In the genomic region with DNA sequence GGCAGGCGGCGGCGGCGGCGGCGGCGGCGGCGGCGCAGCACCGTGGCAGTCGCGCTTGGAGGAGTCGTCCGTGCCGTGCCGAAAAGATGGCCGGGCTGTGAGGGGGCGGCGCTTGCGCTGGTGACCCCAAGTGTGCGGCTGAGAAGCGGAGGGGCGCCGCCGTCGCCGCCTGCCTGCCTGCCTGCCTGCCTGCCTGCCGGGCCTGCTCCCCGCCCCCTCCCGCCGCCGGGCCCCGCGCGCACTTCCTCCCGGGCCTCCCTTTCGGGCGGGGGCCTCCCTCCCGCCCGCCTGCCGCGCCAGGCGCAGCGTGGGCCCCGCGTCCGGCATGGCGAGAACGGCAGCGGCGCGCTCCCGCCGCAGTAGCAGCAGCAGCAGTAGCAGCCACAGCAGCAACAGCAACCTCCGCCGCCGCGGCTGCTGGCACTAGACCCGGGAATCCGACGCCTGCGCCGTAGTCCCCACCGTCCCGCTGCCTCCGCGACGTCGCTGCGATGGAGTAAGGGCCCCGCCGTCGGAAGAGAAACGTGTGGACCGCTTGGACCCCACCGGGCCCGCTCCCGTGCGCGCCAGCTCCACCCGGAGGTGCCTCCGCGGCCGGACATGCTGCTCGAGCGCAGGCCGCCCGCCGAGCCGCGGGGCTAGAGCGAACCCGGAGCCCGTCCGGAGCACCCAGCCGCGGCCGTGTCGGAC, we compare ENCODE assay signal across 7 mouse cellular contexts. TPM values are rescaled to one million over a fixed set of nuclear protein-coding genes. Genes with fewer than 3 reads are reported as not detected.
A peak's percentile ranks its signal among the peaks of the same experiment; 100 is the strongest.
DNase-seq lines count a peak whose midpoint lies in the region; ATAC-seq lines count a peak whose summit lies in the region.

No protein-coding gene starts in this region.

- H3K9me3 ChIP-seq in embryonic facial prominence, embryonic 10.5 days = no peaks in the 10 kb centered on the region
- no peaks in the 10 kb centered on the region for H3K9me3 ChIP-seq in limb, embryonic 13.5 days
- no peaks in the 10 kb centered on the region for H3K9me3 ChIP-seq in midbrain, embryonic 15.5 days

- peak; percentile 91 for DNase-seq in adrenal gland, postnatal 10 days
- peak; percentile 87 for DNase-seq in embryonic facial prominence, embryonic 10.5 days (ENCODE audit: low spot score)
- DNase-seq in heart, adult 11 months = peak; percentile 99
- DNase-seq in kidney, adult 18-20 months = peak; percentile 87
- DNase-seq in spleen, adult 18-20 months = peak; percentile 88 to 90

- H3K9ac ChIP-seq in limb, embryonic 13.5 days = peak overlapping the region; percentile 99
- H3K9ac ChIP-seq in midbrain, embryonic 15.5 days = peak overlapping the region; percentile 99

- peak overlapping the region; percentile 99 for H3K4me3 ChIP-seq in embryonic facial prominence, embryonic 10.5 days
- H3K4me3 ChIP-seq in limb, embryonic 13.5 days = peak overlapping the region; percentile 99
- H3K4me3 ChIP-seq in midbrain, embryonic 15.5 days = peak overlapping the region; percentile 58

- peaks cover 9% of the 10 kb centered on the region; the same call in 1 of the 2 replicates for H3K36me3 ChIP-seq in embryonic facial prominence, embryonic 10.5 days (replicated peaks)
- no peaks in the 10 kb centered on the region for H3K36me3 ChIP-seq in limb, embryonic 13.5 days
- H3K36me3 ChIP-seq in midbrain, embryonic 15.5 days (replicated peaks) = no peaks in the 10 kb centered on the region

- ATAC-seq in limb, embryonic 13.5 days (ENCODE audit: low FRiP score, low read depth) = peak; percentile 68
- peak; percentile 82 for ATAC-seq in midbrain, embryonic 15.5 days (replicated peaks)

- peak overlapping the region; percentile 99 for H3K27ac ChIP-seq in embryonic facial prominence, embryonic 10.5 days (replicated peaks)
- H3K27ac ChIP-seq in limb, embryonic 13.5 days = peak overlapping the region; percentile 100
- H3K27ac ChIP-seq in midbrain, embryonic 15.5 days = peak overlapping the region; percentile 100

- under 1% methylated on average over 100 of the region's 100 CpGs for WGBS in embryonic facial prominence, embryonic 10.5 days
- under 1% methylated on average over 67 of the region's 100 CpGs for WGBS in limb, embryonic 13.5 days
- WGBS in midbrain, embryonic 15.5 days = 0% methylated on average over 77 of the region's 100 CpGs

- H3K27me3 ChIP-seq in embryonic facial prominence, embryonic 10.5 days (replicated peaks; ENCODE audit: low read depth, poor library complexity, severe bottlenecking) = no peaks in the 10 kb centered on the region
- no peaks in the 10 kb centered on the region for H3K27me3 ChIP-seq in limb, embryonic 13.5 days
- H3K27me3 ChIP-seq in midbrain, embryonic 15.5 days (replicated peaks) = no peaks in the 10 kb centered on the region

- peak overlapping the region; percentile 94 for H3K4me2 ChIP-seq in limb, embryonic 13.5 days (replicated peaks)
- H3K4me2 ChIP-seq in midbrain, embryonic 15.5 days = peak overlapping the region; percentile 91

- H3K4me1 ChIP-seq in embryonic facial prominence, embryonic 10.5 days = peaks cover 43% of the 10 kb centered on the region
- peaks cover 31% of the 10 kb centered on the region for H3K4me1 ChIP-seq in limb, embryonic 13.5 days
- peaks cover 32% of the 10 kb centered on the region for H3K4me1 ChIP-seq in midbrain, embryonic 15.5 days

RNA-seq across cellular contexts. Expression of a gene that starts 0.6 kb away (rescaled TPM):
- 10 to 100 TPM; 44.4 to 47.7 TPM for total RNA-seq in adrenal gland, postnatal 10 days (2021)
- polyA plus RNA-seq in embryonic facial prominence, embryonic 10.5 days (2016; fragmentation: Nextera tagmentation; extraction: Ambion mirVana) = 5.0 and 5.2 TPM in 2 replicates
- 5.2 and 5.5 TPM in 2 replicates for polyA plus RNA-seq in limb, embryonic 13.5 days (2015; fragmentation: Nextera tagmentation; extraction: Ambion mirVana)
- polyA plus RNA-seq in midbrain, embryonic 15.5 days (2015; fragmentation: Nextera tagmentation; extraction: Ambion mirVana) = 4.5 and 4.8 TPM in 2 replicates

RNA-seq across cellular contexts. Expression of a gene that starts 39.8 kb away (rescaled TPM):
- total RNA-seq in adrenal gland, postnatal 10 days (2021) = 100 to 1,000 TPM; 203 to 209 TPM
- 13.2 and 14.4 TPM in 2 replicates for polyA plus RNA-seq in embryonic facial prominence, embryonic 10.5 days (2016; fragmentation: Nextera tagmentation; extraction: Ambion mirVana)
- polyA plus RNA-seq in limb, embryonic 13.5 days (2015; fragmentation: Nextera tagmentation; extraction: Ambion mirVana) = 26.1 and 29.6 TPM in 2 replicates
- polyA plus RNA-seq in midbrain, embryonic 15.5 days (2015; fragmentation: Nextera tagmentation; extraction: Ambion mirVana) = 27.5 and 27.6 TPM in 2 replicates

Comparison
In these comparisons a context has a peak if more than half of its experiments do, and no peak if none do; other contexts are left out.
1. Peak in every context shown above with its lines: DNase-seq, ATAC-seq, H3K4me3 ChIP-seq and H3K27ac ChIP-seq.